Mouse (Mus musculus) cerebellum, adult 2 months (tissue): ENCODE data around the gene Car10.

Source experiments
- CTCF ChIP-seq: fragments of 200-500 bp; IDR thresholded peaks from 2 replicates; pipeline ENCODE4 v1.5.1; 2011; ENCODE audit warnings: low read depth, mild to moderate bottlenecking, control low read depth, low read length, moderate library complexity, borderline replicate concordance; ENCODE audit not compliant: insufficient read depth
- POLR2A ChIP-seq: fragments of 200-500 bp; IDR thresholded peaks from 2 replicates; pipeline ENCODE4 v1.6.1; 2011; ENCODE audit warnings: low read length, control low read depth, borderline replicate concordance; ENCODE audit not compliant: insufficient read depth

GRCm38 (mm10) chr11:93562330-93562865 lies 464.6 kb downstream of the Car10 start:
- TF ChIP-seq POLR2A (no peak), CTCF (no peak)
